Mouse (Mus musculus) layer of hippocampus, adult 9-11 months (tissue): ENCODE data around the gene Esam.

ENCODE experiments used
- DNase-seq: peaks from one replicate; pipeline ENCODE4 v3.0.0; 2022

The Esam gene

GRCm38 (mm10) chr9:37556366-37556765 lies 28.5 kb downstream of the Esam start:
- peak; percentile 60 for DNase-seq

DNA sequence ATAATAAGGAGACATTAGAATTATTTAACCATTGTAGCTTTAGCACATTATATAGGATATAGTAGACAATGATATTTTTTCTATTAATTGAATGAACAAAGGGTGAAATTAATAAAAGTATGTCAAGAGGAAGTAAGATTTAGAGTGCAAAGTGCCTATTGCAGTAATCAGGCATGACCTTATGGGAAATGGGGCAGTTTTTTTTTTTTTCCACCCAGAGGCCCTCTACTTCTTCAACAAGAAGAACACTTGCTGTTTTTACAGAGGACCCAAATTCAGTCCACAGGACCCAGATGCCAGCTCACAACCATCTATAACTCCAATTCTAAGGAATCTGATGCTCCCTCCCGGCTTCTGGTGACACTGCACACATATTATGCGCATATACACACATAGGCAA lies 32.7 kb downstream of the Esam start:
- no peak for DNase-seq

DNA sequence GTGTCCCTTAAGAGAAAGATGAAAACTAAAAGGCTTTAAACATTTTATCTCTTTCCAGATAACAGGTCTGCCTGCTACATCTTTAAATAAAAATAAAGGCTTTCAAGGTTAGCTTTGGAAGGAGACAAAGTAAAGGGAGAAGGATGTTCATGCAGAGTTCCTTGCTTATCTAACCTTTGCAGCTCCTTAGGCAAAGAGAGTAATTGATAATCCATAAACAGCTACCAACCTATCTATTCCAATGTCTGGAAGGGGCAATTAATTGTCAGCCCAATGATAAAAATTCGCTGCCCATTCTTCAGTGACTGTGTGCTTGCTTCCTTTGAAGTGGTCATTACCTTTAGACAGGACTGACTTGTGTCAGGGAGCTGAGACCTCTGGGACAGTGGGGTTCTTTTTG lies 35.9 kb downstream of the Esam start:
- no peak for DNase-seq

DNA sequence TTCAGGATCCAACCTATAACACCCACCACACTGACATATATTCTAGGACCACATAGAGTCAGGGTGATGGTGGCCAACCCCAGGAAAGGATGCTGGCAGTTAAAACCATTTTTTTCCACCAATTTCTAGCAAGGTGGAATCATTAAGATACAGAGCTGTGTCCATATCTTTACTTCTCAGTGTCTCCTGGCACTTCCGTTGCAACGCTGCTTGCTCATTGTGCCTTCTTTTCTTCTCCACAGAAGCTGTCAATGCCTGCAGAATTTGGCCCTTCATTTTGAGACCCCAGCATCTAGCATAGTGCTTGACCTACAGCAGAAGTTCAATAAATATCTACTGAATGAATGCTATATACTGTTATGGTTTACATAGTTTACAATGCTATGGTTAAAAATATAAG lies 39.1 kb downstream of the Esam start:
- no peak for DNase-seq

GRCm38 (mm10) chr9:37567454-37567853 lies 39.6 kb downstream of the Esam start:
- no peak for DNase-seq

DNA sequence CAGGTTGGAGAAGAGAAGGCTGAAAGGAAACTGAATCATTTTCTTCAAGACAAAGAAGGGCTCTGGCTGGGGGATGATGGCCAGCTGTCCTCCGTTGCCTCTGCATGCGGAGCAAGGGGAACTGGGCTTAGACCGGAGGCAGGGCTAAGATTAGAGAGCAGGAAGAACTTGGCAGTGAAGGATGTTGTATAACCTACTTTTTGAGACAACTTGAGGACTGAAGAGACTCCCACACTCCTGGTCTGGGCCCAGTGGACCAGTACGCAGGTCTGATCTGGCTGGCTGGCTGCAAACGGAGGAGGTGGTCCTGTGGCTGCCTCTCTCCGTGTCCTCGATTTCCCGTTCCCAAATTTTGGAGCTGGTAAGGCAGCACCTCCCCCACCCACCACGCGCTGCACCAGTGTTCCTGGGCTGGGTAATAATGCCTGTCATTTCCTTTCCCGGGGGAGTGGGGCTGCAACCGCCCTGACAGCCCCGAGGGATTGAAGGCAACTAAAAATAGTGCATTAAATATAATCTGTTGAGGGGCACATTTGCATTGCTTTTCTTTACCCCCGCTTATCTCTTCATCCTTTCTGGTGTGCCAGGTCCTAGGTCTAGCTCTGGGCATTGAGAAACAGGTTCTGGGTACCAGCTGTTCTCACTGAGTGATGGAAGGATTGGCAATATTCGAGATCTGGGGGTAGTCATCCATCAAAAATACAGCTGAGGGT lies 40.2 kb downstream of the Esam start:
- DNase-seq: no peak

DNA sequence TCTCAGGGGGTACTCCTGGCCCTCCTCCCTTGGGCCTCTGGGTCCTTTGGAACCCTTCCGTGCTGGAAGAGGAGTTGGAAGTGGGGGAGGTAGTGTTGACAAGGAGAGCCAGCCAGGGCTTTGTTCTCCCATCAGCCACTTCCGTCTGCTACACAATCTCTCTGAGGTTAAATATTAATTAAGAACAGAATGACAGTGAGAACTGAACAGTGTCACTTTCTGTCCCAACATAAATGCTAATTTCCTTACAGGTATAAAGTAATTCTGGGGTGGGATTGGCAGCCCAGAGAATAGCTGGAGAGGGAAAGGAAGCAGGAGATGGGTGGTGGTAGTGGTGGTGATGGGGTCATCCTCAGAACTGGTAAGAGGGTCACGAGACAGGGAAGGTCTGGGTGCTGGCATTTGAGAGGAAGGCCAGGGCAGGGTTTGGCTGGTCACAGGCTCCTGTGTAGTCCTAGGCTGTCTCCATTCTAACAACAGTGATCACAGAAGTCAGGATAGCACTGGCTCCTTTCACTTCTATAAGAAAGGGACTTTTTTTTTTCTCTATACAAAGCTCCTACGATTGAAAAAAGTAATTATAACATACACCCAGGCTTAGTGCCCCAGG lies 40.8 kb downstream of the Esam start:
- DNase-seq: no peak

DNA sequence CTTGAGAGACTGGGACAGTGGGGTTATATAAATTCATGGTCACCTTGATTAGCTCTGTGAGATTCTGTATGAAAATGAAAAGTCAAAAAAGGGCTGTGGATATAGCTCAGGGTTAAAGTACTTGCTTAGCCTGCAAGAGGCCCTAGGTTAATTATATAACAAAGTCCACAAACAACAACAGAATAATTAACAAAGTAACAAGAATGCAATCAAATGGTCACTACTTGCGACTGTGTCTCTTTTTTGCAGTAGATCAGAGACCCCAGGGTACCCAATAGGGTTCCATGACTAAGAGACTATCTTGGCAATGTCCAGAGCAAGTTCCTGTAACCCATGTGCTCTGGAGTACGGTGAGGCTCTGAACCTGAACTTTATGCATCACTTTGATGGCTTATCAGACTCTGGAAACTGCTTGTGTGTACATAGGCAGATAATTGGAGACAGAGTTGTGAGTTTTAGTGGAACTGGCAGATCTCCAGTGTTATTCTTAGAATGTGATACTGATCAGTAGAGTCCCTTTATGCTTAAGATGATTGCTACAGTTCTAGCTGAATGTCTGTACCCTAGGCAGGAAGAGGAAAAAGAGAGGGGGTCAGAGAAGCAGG lies 41.5 kb downstream of the Esam start:
- no peak for DNase-seq

GRCm38 (mm10) chr9:37572204-37572876 lies 44.5 kb downstream of the Esam start:
- DNase-seq: no peak

- peak; percentile 63 for DNase-seq
These were observed 48.6 kb downstream of the Esam start for GRCm38 (mm10) chr9:37576436-37576930.

GRCm38 (mm10) chr9:37583594-37583993 lies 55.7 kb downstream of the Esam start:
- no peak for DNase-seq

GRCm38 (mm10) chr9:37586718-37587117 lies 58.8 kb downstream of the Esam start:
- DNase-seq: no peak
